Mouse (Mus musculus) thymus, adult 2 months (tissue): ENCODE measurements at regions not wholly inside any gene's neighbourhood (a gene's known extent, or its start where the extent isn't known, plus 50 kb on each side); places are given as distances from the start of the nearest gene placed in this dataset.

Experiments
- CTCF ChIP-seq: fragments of 200-500 bp; IDR thresholded peaks from 2 replicates; pipeline ENCODE4 v1.5.1; 2012; ENCODE audit warnings: mild to moderate bottlenecking, control low read depth, low read length, moderate library complexity, borderline replicate concordance; ENCODE audit not compliant: control insufficient read depth, poor library complexity, insufficient read depth; ENCODE audit errors: extremely low read depth
- POLR2A ChIP-seq: fragments of 200-500 bp; IDR thresholded peaks from 2 replicates; pipeline ENCODE4 v1.6.1; 2012; ENCODE audit warnings: mild to moderate bottlenecking, low read length, control low read depth, moderate library complexity; ENCODE audit not compliant: control insufficient read depth, poor library complexity, insufficient read depth; ENCODE audit errors: extremely low read depth

DNA sequence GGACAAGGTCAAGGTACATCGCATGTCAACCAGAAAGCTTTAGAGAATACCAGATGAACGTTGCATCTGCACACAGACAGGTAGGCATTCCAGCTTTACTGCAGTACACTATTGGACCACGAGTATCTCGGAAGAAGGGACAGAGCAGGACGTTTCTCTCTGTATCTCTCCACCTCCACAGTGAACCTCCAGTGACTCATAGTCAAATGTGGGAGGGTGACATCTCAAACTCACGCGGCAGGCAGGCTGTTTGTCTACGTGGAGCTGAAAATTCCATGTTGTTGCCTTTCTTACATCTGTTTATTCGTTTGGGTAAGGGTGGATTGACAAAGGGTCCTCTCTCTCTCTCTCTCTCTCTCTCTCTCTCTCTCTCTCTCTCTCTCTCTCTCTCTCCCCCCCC lies 463.6 kb downstream of the Kcnj2 start:
- TF ChIP-seq POLR2A = no peak
- TF ChIP-seq CTCF = no peak
